Mouse (Mus musculus) CH12.LX (cell line): Measurements from ENCODE around the gene Srgap1. TPM values are rescaled to one million over a fixed set of nuclear protein-coding genes. Genes with fewer than 3 reads are reported as not detected.

Experiments used
- DNase-seq: peaks from one replicate; pipeline ENCODE4 v3.0.0-alpha.2; 2013; ENCODE audit errors: extremely low read depth
- H3K27ac ChIP-seq: 2 replicates; pipeline ENCODE4 v1.5.1; 2012; ENCODE audit warnings: low read depth, mild to moderate bottlenecking, control low read depth, moderate library complexity; ENCODE audit not compliant: insufficient read depth
- H3K27me3 ChIP-seq: replicated peaks from 2 replicates; pipeline ENCODE3; 2012; ENCODE audit warnings: inconsistent platforms
- H3K36me3 ChIP-seq, 2 experiments: replicated peaks in 1 of 2; 2 replicates each; pipeline versions ENCODE3 to v1.6.1; 2012; ENCODE audit warnings: inconsistent platforms in 1 of 2, low read length in 1 of 2, mild to moderate bottlenecking in 1 of 2, mixed read lengths in 1 of 2, moderate library complexity in 1 of 2; ENCODE audit not compliant: control insufficient read depth in 1 of 2, insufficient read depth in 1 of 2
- H3K4me1 ChIP-seq, 2 experiments: 2 replicates each; pipeline ENCODE4 v1.6.1; 2012; ENCODE audit warnings: inconsistent platforms in 1 of 2, moderate library complexity in 1 of 2; ENCODE audit not compliant: insufficient read depth in 2 of 2, control insufficient read depth in 1 of 2
- H3K4me2 ChIP-seq: 2 replicates; pipeline ENCODE4 v1.6.1; 2012; ENCODE audit warnings: low read depth, mild to moderate bottlenecking, control low read depth; ENCODE audit not compliant: poor library complexity, insufficient read depth, severe bottlenecking
- H3K4me3 ChIP-seq, 3 experiments: fragments of 150-350 bp in 1 of 3; sonication (generic) in 1 of 3; replicated peaks in 1 of 3; 2 replicates each; pipeline versions ENCODE3 to v1.5.1; 2011 to 2012; ENCODE audit warnings: low read depth in 2 of 3, low read length in 2 of 3, mild to moderate bottlenecking in 2 of 3, moderate library complexity in 2 of 3, control low read depth in 1 of 3, improper control_type of control experiment in 1 of 3, inconsistent platforms in 1 of 3, mixed read lengths in 1 of 3; ENCODE audit not compliant: poor library complexity in 1 of 3
- H3K79me2 ChIP-seq: replicated peaks from 2 replicates; pipeline ENCODE4 v1.6.1; 2012; ENCODE audit warnings: mild to moderate bottlenecking, moderate library complexity; ENCODE audit not compliant: control insufficient read depth, poor library complexity, insufficient read depth, severe bottlenecking; ENCODE audit errors: extremely low read depth
- H3K9ac ChIP-seq: 2 replicates; pipeline ENCODE4 v1.6.1; 2012; ENCODE audit warnings: low read depth, mild to moderate bottlenecking, control low read depth, moderate library complexity; ENCODE audit not compliant: insufficient read depth
- H3K9me3 ChIP-seq: replicated peaks from 2 replicates; pipeline ENCODE3; 2012; ENCODE audit warnings: low read length, inconsistent platforms, mixed read lengths
- CTCF ChIP-seq, 2 experiments: IDR thresholded peaks in 1 of 2; conservative IDR thresholded peaks in 1 of 2; 2 replicates each; pipeline ENCODE4 v1.5.1; 2011 to 2012; ENCODE audit warnings: low read depth in 2 of 2, low read length in 2 of 2, improper control_type of control experiment in 1 of 2, inconsistent platforms in 1 of 2, mild to moderate bottlenecking in 1 of 2, moderate library complexity in 1 of 2
- E2F4 ChIP-seq: IDR thresholded peaks from 2 replicates; pipeline ENCODE4 v1.6.1; 2011; ENCODE audit warnings: low read depth, low read length, improper control_type of control experiment; ENCODE audit not compliant: insufficient replicate concordance
- ELF1 ChIP-seq: IDR thresholded peaks from 2 replicates; pipeline ENCODE4 v1.6.1; 2014; ENCODE audit warnings: low read depth, mild to moderate bottlenecking, inconsistent platforms, low read length, improper control_type of control experiment
- EP300 ChIP-seq: IDR thresholded peaks from 2 replicates; pipeline ENCODE4 v1.6.1; 2011; ENCODE audit warnings: low read length, improper control_type of control experiment
- ETS1 ChIP-seq: conservative IDR thresholded peaks from 2 replicates; pipeline ENCODE4 v1.6.1; 2012; ENCODE audit warnings: low read depth, mild to moderate bottlenecking, inconsistent platforms, low read length, improper control_type of control experiment, moderate library complexity
- GABPA ChIP-seq: IDR thresholded peaks from 2 replicates; pipeline ENCODE4 v1.6.1; 2012; ENCODE audit warnings: low read depth, low read length, improper control_type of control experiment, inconsistent platforms; ENCODE audit not compliant: insufficient replicate concordance
- KAT2A ChIP-seq: IDR thresholded peaks from 2 replicates; pipeline ENCODE4 v1.6.1; 2012; ENCODE audit warnings: low read length, improper control_type of control experiment, inconsistent platforms; ENCODE audit not compliant: insufficient replicate concordance
- MAZ ChIP-seq: IDR thresholded peaks from 2 replicates; pipeline ENCODE4 v1.6.1; 2012; ENCODE audit warnings: low read depth, mild to moderate bottlenecking, inconsistent platforms, low read length, improper control_type of control experiment, moderate library complexity
- MEF2A ChIP-seq: IDR thresholded peaks from 2 replicates; pipeline ENCODE4 v1.6.1; 2014; ENCODE audit warnings: low read depth, mild to moderate bottlenecking, inconsistent platforms, low read length, improper control_type of control experiment, borderline replicate concordance
- NELFE ChIP-seq: IDR thresholded peaks from 2 replicates; pipeline ENCODE4 v1.6.1; 2011; ENCODE audit warnings: low read depth, low read length, improper control_type of control experiment
- POLR2A ChIP-seq: IDR thresholded peaks from 2 replicates; pipeline ENCODE4 v1.6.1; 2011; ENCODE audit warnings: low read depth, mild to moderate bottlenecking, improper control_type of control experiment, low read length
- RAD21 ChIP-seq: IDR thresholded peaks from 2 replicates; pipeline ENCODE4 v1.6.1; 2011; ENCODE audit warnings: low read depth, mild to moderate bottlenecking, low read length, improper control_type of control experiment, moderate library complexity
- SIN3A ChIP-seq: IDR thresholded peaks from 2 replicates; pipeline ENCODE4 v1.6.1; 2012; ENCODE audit warnings: low read length, improper control_type of control experiment, inconsistent platforms
- SMC3 ChIP-seq: IDR thresholded peaks from 2 replicates; pipeline ENCODE4 v1.6.1; 2011; ENCODE audit warnings: low read depth, low read length, improper control_type of control experiment
- ZC3H11A ChIP-seq: IDR thresholded peaks from 2 replicates; pipeline ENCODE4 v1.6.1; 2012; ENCODE audit warnings: low read depth, mild to moderate bottlenecking, inconsistent platforms, low read length, improper control_type of control experiment
- ZKSCAN1 ChIP-seq: IDR thresholded peaks from 2 replicates; pipeline ENCODE4 v1.6.1; 2012; ENCODE audit warnings: low read depth, inconsistent platforms, low read length, improper control_type of control experiment, borderline replicate concordance
- ZNF384 ChIP-seq: IDR thresholded peaks from 2 replicates; pipeline ENCODE4 v1.6.1; 2012; ENCODE audit warnings: low read depth, low read length, improper control_type of control experiment, inconsistent platforms
- dilution Hi-C: fragments of 300-500 bp; cut with MboI; formaldehyde crosslinking; loops from 2 replicates; pipeline ENCODE4 v1.14.3; 2020; ENCODE audit warnings: low sequenced_read_pairs; ENCODE audit not compliant: extremely low pct_unique_long_range_greater_than_20kb, extremely low pct_ligation_motif_present
- in situ Hi-C: fragments of 300-500 bp; cut with MboI; formaldehyde crosslinking; loops from 3 replicates; pipeline ENCODE4 v1.14.3; 2019; ENCODE audit warnings: low sequenced_read_pairs, low pct_ligation_motif_present, low pct_unique_long_range_greater_than_20kb, mixed read lengths
- polyA plus RNA-seq: library from polyadenylated mRNA; unstranded; fragments of >175 nt; gene quantifications from 2 replicates; pipeline ENCODE4 v1.2.1, GENCODE M21; 2012; ENCODE audit warnings: low read depth; ENCODE audit not compliant: insufficient read length
- total RNA-seq, 2 experiments: library from RNA; depleted of rRNA; stranded (reverse); fragments of 300-350 nt in 1 of 2; fragments of >200 nt in 1 of 2; gene quantifications; 2 replicates each; pipeline ENCODE4 v1.2.3; 2012 to 2014

Gene Srgap1
- total and polyA plus RNA-seq, 3 experiments: not detected

GRCm38 (mm10) chr10:121855863-121856446, 191.2 kb downstream of the Srgap1 start:
- dilution Hi-C loops (no loop called here), in situ Hi-C loops (no loop called here)
- Histone ChIP-seq H3K79me2 (no peaks in the 10 kb centered on the region), H3K9ac (no peak overlapping the region), H3K9me3 (peaks cover 3% of the 10 kb centered on the region), H3K4me2 (no peak overlapping the region), H3K27ac (no peak overlapping the region), H3K4me3 (no peak overlapping the region), H3K36me3 (no peaks in the 10 kb centered on the region), H3K27me3 (no peaks in the 10 kb centered on the region), H3K4me1 (peaks cover 0 to 19% of the 10 kb centered on the region in 2 experiments; a peak in 2 of 4 replicates)
- no peak for TF ChIP-seq ZC3H11A
- TF ChIP-seq NELFE: no peak
- TF ChIP-seq CTCF (conservative IDR thresholded peaks at IDR 0.05 in 1 of 2, IDR thresholded peaks at IDR 0.05 in 1 of 2; ENCODE audit: low read depth in 2 of 2, low read length in 2 of 2): peak; percentile 24 to 44; a peak in 2 of 4 replicates
- no peak for TF ChIP-seq E2F4
- TF ChIP-seq ZKSCAN1: no peak
- TF ChIP-seq SIN3A: no peak
- TF ChIP-seq GABPA: no peak
- TF ChIP-seq SMC3: peak; percentile 37
- TF ChIP-seq MEF2A: no peak
- TF ChIP-seq ZNF384: no peak
- no peak for TF ChIP-seq ELF1
- no peak for TF ChIP-seq KAT2A
- DNase-seq: no peak

- no peaks in the 10 kb centered on the region for H3K36me3 ChIP-seq
- no peak for DNase-seq
- no peaks in the 10 kb centered on the region for H3K79me2 ChIP-seq
- no peak overlapping the region for H3K9ac ChIP-seq
- no peak overlapping the region for H3K27ac ChIP-seq
- H3K4me1 ChIP-seq: peaks cover 0 to 13% of the 10 kb centered on the region in 2 experiments; a peak in 2 of 4 replicates
- TF ChIP-seq POLR2A (no peak), ETS1 (no peak), ELF1 (no peak), MAZ (no peak), GABPA (no peak), EP300 (no peak), RAD21 (no peak)
- H3K9me3 ChIP-seq: peaks cover 3% of the 10 kb centered on the region
- no peaks in the 10 kb centered on the region for H3K27me3 ChIP-seq
- no peak overlapping the region for H3K4me2 ChIP-seq
- in situ Hi-C loops: no loop called here
- no peak overlapping the region for H3K4me3 ChIP-seq
- dilution Hi-C loops: no loop called here
Measured at GRCm38 (mm10) chr10:121853385-121853808, 193.7 kb downstream of the Srgap1 start.
